Mouse (Mus musculus) heart, embryonic 12.5 days (tissue): ENCODE results near the gene Rad52. TPM values are rescaled to one million over a fixed set of nuclear protein-coding genes. Genes with fewer than 3 reads are reported as not detected.

Source experiments
- ATAC-seq: fragments of 200-750 bp; cut with Nextera tagmentation; 2 replicates; pipeline ENCODE4 v1.8.0; 2017; ENCODE audit warnings: moderate TSS enrichment, moderate library complexity; ENCODE audit not compliant: insufficient number of reproducible peaks, low FRiP score
- H3K27ac ChIP-seq: fragments of 300-500 bp; sonication (generic); 2 replicates; pipeline ENCODE4 v1.5.1; 2016; ENCODE audit warnings: mild to moderate bottlenecking, moderate library complexity; ENCODE audit not compliant: poor library complexity, severe bottlenecking
- H3K27me3 ChIP-seq: fragments of 300-500 bp; sonication (generic); replicated peaks from 2 replicates; pipeline ENCODE4 v1.6.1; 2016; ENCODE audit warnings: mild to moderate bottlenecking, moderate library complexity
- H3K36me3 ChIP-seq: fragments of 300-500 bp; sonication (generic); 2 replicates; pipeline ENCODE4 v1.6.1; 2016; ENCODE audit warnings: mild to moderate bottlenecking, moderate library complexity
- H3K4me1 ChIP-seq: fragments of 300-500 bp; sonication (generic); replicated peaks from 2 replicates; pipeline ENCODE4 v1.6.1; 2016; ENCODE audit warnings: mild to moderate bottlenecking
- H3K4me2 ChIP-seq: fragments of 300-500 bp; sonication (generic); 2 replicates; pipeline ENCODE4 v1.6.1; 2016; ENCODE audit warnings: mild to moderate bottlenecking, moderate library complexity
- H3K4me3 ChIP-seq: fragments of 300-500 bp; sonication (generic); 2 replicates; pipeline ENCODE4 v1.5.1; 2016; ENCODE audit warnings: mild to moderate bottlenecking
- H3K9ac ChIP-seq: fragments of 300-500 bp; sonication (generic); 2 replicates; pipeline ENCODE4 v1.6.1; 2016; ENCODE audit warnings: mild to moderate bottlenecking, moderate library complexity
- H3K9me3 ChIP-seq: fragments of 300-500 bp; sonication (generic); replicated peaks from 2 replicates; pipeline ENCODE4 v1.6.1; 2016; ENCODE audit warnings: mild to moderate bottlenecking, moderate library complexity
- WGBS: fragments of 180-500 bp; shearing (Covaris S2); methylation state at CpG from one replicate; pipeline ENCODE4 v1.1.7; 2016; 5-methylcytosine and 5-hydroxymethylcytosine counted together
- polyA plus RNA-seq: library from polyadenylated mRNA; unstranded; fragments of >200 nt; fragmentation: Nextera tagmentation; extraction: Ambion mirVana; gene quantifications from 2 replicates; pipeline ENCODE4 v1.2.1, GENCODE M21; 2016

Rad52 gene
- polyA plus RNA-seq, 1 experiment from 2014 or later = 13.5 TPM

GRCm38 (mm10) chr6:119912046-119912445, 9.5 kb downstream of the Rad52 start:
- H3K4me2 ChIP-seq = no peak overlapping the region
- H3K9ac ChIP-seq = no peak overlapping the region
- 0 out of 2 replicates have a peak, but pooled peaks cover 3% of the 10 kb centered on the region for H3K4me1 ChIP-seq
- H3K27ac ChIP-seq = no peak overlapping the region
- WGBS = 75% methylated on average over 5 of the region's 5 CpGs
- H3K9me3 ChIP-seq = no peaks in the 10 kb centered on the region
- peaks cover 50% of the 10 kb centered on the region for H3K36me3 ChIP-seq
- ATAC-seq = no peak
- H3K4me3 ChIP-seq = no peak overlapping the region
- no peaks in the 10 kb centered on the region for H3K27me3 ChIP-seq

- Histone ChIP-seq H3K9me3 (no peaks in the 10 kb centered on the region), H3K4me2 (no peak overlapping the region), H3K27ac (no peak overlapping the region), H3K9ac (no peak overlapping the region), H3K4me3 (no peak overlapping the region), H3K4me1 (0 out of 2 replicates have a peak, but pooled peaks cover 3% of the 10 kb centered on the region), H3K36me3 (peaks cover 83% of the 10 kb centered on the region), H3K27me3 (no peaks in the 10 kb centered on the region)
- 86% methylated on average over 5 of the region's 5 CpGs for WGBS
- ATAC-seq = no peak
Observed at GRCm38 (mm10) chr6:119915710-119916109, 13.2 kb downstream of the Rad52 start.

- WGBS = 81% methylated on average over 16 of the region's 16 CpGs
- Histone ChIP-seq H3K9me3 (no peaks in the 10 kb centered on the region), H3K4me3 (no peak overlapping the region), H3K4me1 (0 out of 2 replicates have a peak, but pooled peaks cover 3% of the 10 kb centered on the region), H3K36me3 (peaks cover 82% of the 10 kb centered on the region), H3K9ac (no peak overlapping the region), H3K27me3 (no peaks in the 10 kb centered on the region), H3K4me2 (no peak overlapping the region), H3K27ac (no peak overlapping the region)
- no peak for ATAC-seq
Observed at GRCm38 (mm10) chr6:119918561-119919181, 16.2 kb downstream of the Rad52 start.

- Histone ChIP-seq H3K9me3 (no peaks in the 10 kb centered on the region), H3K36me3 (peaks cover 89% of the 10 kb centered on the region), H3K27me3 (no peaks in the 10 kb centered on the region), H3K4me1 (no peaks in the 10 kb centered on the region), H3K4me2 (no peak overlapping the region), H3K9ac (no peak overlapping the region), H3K4me3 (no peak overlapping the region), H3K27ac (no peak overlapping the region)
- no peak for ATAC-seq
- WGBS = 85% methylated on average over 3 of the region's 3 CpGs
Observed at GRCm38 (mm10) chr6:119922136-119922535, 19.6 kb downstream of the Rad52 start.

- H3K4me3 ChIP-seq = no peak overlapping the region
- no peaks in the 10 kb centered on the region for H3K4me1 ChIP-seq
- WGBS = 88% methylated on average over 4 of the region's 4 CpGs
- H3K9ac ChIP-seq = no peak overlapping the region
- no peak overlapping the region for H3K27ac ChIP-seq
- no peaks in the 10 kb centered on the region for H3K27me3 ChIP-seq
- H3K9me3 ChIP-seq = no peaks in the 10 kb centered on the region
- H3K4me2 ChIP-seq = no peak overlapping the region
- H3K36me3 ChIP-seq = peaks cover 89% of the 10 kb centered on the region
- no peak for ATAC-seq
Observed at GRCm38 (mm10) chr6:119922544-119922943, 20.0 kb downstream of the Rad52 start.

- H3K4me2 ChIP-seq = no peak overlapping the region
- no peaks in the 10 kb centered on the region for H3K9me3 ChIP-seq
- no peak for ATAC-seq
- no peak overlapping the region for H3K9ac ChIP-seq
- no peak overlapping the region for H3K27ac ChIP-seq
- H3K4me1 ChIP-seq = no peaks in the 10 kb centered on the region
- no peaks in the 10 kb centered on the region for H3K27me3 ChIP-seq
- peaks cover 90% of the 10 kb centered on the region for H3K36me3 ChIP-seq
- 48% methylated on average over 4 of the region's 4 CpGs for WGBS
- H3K4me3 ChIP-seq = no peak overlapping the region
Observed at GRCm38 (mm10) chr6:119924235-119925005, 21.9 kb downstream of the Rad52 start.

Other genes starting within 250 kb of the Rad52 start
- 18.7 and 21.1 TPM in 2 replicates for gene Erc1, start 54.5 kb upstream of the Rad52 start, polyA plus RNA-seq
- gene Wnk1, start 136.0 kb downstream of the Rad52 start, polyA plus RNA-seq = 94.6 and 107 TPM in 2 replicates
- not detected in 2 replicates for gene Ninj2, start 190.7 kb downstream of the Rad52 start, polyA plus RNA-seq